8 mouse cellular contexts compared by ENCODE assay signal in the genomic region with DNA sequence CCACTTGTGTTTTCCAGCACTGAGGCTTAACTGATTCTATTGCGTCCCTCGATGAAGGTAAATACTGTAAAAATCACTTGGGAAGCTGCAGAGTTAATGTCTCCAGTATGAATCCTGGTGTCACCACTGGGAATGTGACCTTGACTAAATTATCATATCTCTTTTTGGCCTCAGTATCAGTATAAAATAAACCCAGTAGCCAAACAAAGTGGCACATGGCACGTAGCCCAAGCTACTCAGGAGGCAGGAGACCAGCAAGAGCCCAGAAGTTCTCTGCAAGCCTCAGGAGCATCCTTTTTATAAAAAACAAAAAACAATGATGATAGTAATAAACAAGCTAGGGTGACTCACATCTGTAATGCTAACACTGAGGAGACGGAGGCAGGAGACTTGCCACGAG. TPM values are rescaled to one million over a fixed set of nuclear protein-coding genes. Genes with fewer than 3 reads are reported as not detected.
DNase-seq lines count a peak whose midpoint lies in the region; ATAC-seq lines count a peak whose summit lies in the region.

No protein-coding gene starts in this region.

- no peaks in the 10 kb centered on the region for H3K36me3 ChIP-seq in neural tube, embryonic 12.5 days
- H3K36me3 ChIP-seq in hindbrain, embryonic 12.5 days = no peaks in the 10 kb centered on the region
- no peaks in the 10 kb centered on the region for H3K36me3 ChIP-seq in neural tube, embryonic 15.5 days

- H3K27ac ChIP-seq in neural tube, embryonic 12.5 days = no peak overlapping the region
- H3K27ac ChIP-seq in hindbrain, embryonic 12.5 days = peak overlapping the region; percentile 100
- peak overlapping the region; percentile 100 for H3K27ac ChIP-seq in neural tube, embryonic 15.5 days (replicated peaks)

- H3K27me3 ChIP-seq in neural tube, embryonic 12.5 days (replicated peaks) = no peaks in the 10 kb centered on the region
- no peaks in the 10 kb centered on the region for H3K27me3 ChIP-seq in hindbrain, embryonic 12.5 days
- no peaks in the 10 kb centered on the region for H3K27me3 ChIP-seq in neural tube, embryonic 15.5 days (replicated peaks)

- H3K4me2 ChIP-seq in neural tube, embryonic 12.5 days (replicated peaks) = peak overlapping the region; percentile 78; the same call in 1 of the 2 replicates
- 0 out of 2 replicates have a peak overlapping the region, but pooled peaks have one; percentile 78 for H3K4me2 ChIP-seq in hindbrain, embryonic 12.5 days (replicated peaks)
- H3K4me2 ChIP-seq in neural tube, embryonic 15.5 days = peak overlapping the region; percentile 74

- peaks cover 10% of the 10 kb centered on the region for H3K4me1 ChIP-seq in neural tube, embryonic 12.5 days
- H3K4me1 ChIP-seq in hindbrain, embryonic 12.5 days = peaks cover 14% of the 10 kb centered on the region
- H3K4me1 ChIP-seq in neural tube, embryonic 15.5 days = peaks cover 23% of the 10 kb centered on the region

- no peak overlapping the region for H3K4me3 ChIP-seq in neural tube, embryonic 12.5 days
- H3K4me3 ChIP-seq in hindbrain, embryonic 12.5 days = no peak overlapping the region
- no peak overlapping the region for H3K4me3 ChIP-seq in neural tube, embryonic 15.5 days (replicated peaks)

- H3K9ac ChIP-seq in neural tube, embryonic 12.5 days = no peak overlapping the region
- H3K9ac ChIP-seq in hindbrain, embryonic 12.5 days = 0 out of 2 replicates have a peak overlapping the region, but pooled peaks have one; percentile 92
- H3K9ac ChIP-seq in neural tube, embryonic 15.5 days (replicated peaks) = peak overlapping the region; percentile 34; the same call in 1 of the 2 replicates

- no peak for ATAC-seq in neural tube, embryonic 12.5 days (ENCODE audit: low FRiP score, low read depth)
- no peak for ATAC-seq in hindbrain, embryonic 12.5 days (ENCODE audit: low FRiP score)
- no peak for ATAC-seq in neural tube, embryonic 15.5 days (ENCODE audit: low FRiP score)

- WGBS in neural tube, embryonic 12.5 days = 72% methylated on average over 5 of the region's 5 CpGs
- 71% methylated on average over 5 of the region's 5 CpGs for WGBS in hindbrain, embryonic 12.5 days
- 55% methylated on average over 5 of the region's 5 CpGs for WGBS in neural tube, embryonic 15.5 days

- H3K9me3 ChIP-seq in neural tube, embryonic 12.5 days = no peaks in the 10 kb centered on the region
- H3K9me3 ChIP-seq in hindbrain, embryonic 12.5 days (replicated peaks) = no peaks in the 10 kb centered on the region
- no peaks in the 10 kb centered on the region for H3K9me3 ChIP-seq in neural tube, embryonic 15.5 days (replicated peaks)

- DNase-seq in adrenal gland, adult (ENCODE audit: inconsistent age in 2 of 2, low spot score in 1 of 2) = peak; percentile 56 to 78
- no peak for DNase-seq in adrenal gland, adult 18-20 months (ENCODE audit: low spot score in 2 of 2)
- DNase-seq in neural tube, embryonic 10.5 days (ENCODE audit: extremely low spot score, low spot score) = no peak
- no peak for DNase-seq in embryo, embryonic 9.5 days (ENCODE audit: extremely low spot score)
- DNase-seq in retina, embryonic 14.5 days (ENCODE audit: low spot score) = no peak

RNA-seq across cellular contexts. Expression of a gene that starts 0.7 kb away (rescaled TPM):
- total RNA-seq in adrenal gland, adult 18-20 months (2021) = 100 to 1,000 TPM; 185 to 188 TPM
- polyA plus RNA-seq in neural tube, embryonic 12.5 days (2016; fragmentation: Nextera tagmentation; extraction: Ambion mirVana) = 73.0 and 82.4 TPM in 2 replicates
- polyA plus RNA-seq in hindbrain, embryonic 12.5 days (2016; fragmentation: Nextera tagmentation; extraction: Ambion mirVana) = 77.8 and 85.6 TPM in 2 replicates
- 54.9 and 55.3 TPM in 2 replicates for polyA plus RNA-seq in neural tube, embryonic 15.5 days (2015; fragmentation: Nextera tagmentation; extraction: Ambion mirVana)

RNA-seq across cellular contexts. Expression of a gene that starts 45.4 kb away (rescaled TPM):
- 10 to 100 TPM; 30.8 to 42.7 TPM for total RNA-seq in adrenal gland, adult 18-20 months (2021)
- polyA plus RNA-seq in neural tube, embryonic 12.5 days (2016; fragmentation: Nextera tagmentation; extraction: Ambion mirVana) = 46.2 and 53.8 TPM in 2 replicates
- 57.5 and 58.5 TPM in 2 replicates for polyA plus RNA-seq in hindbrain, embryonic 12.5 days (2016; fragmentation: Nextera tagmentation; extraction: Ambion mirVana)
- polyA plus RNA-seq in neural tube, embryonic 15.5 days (2015; fragmentation: Nextera tagmentation; extraction: Ambion mirVana) = 45.5 and 53.7 TPM in 2 replicates

Comparison
In these comparisons a context has a peak if more than half of its experiments do, and no peak if none do; other contexts are left out.
1. DNase-seq: peak in adrenal gland, adult (2 of 2); none in adrenal gland, adult 18-20 months (0 of 2), neural tube, embryonic 10.5 days (single experiment), embryo, embryonic 9.5 days (single experiment) and retina, embryonic 14.5 days (single experiment).
2. Peak in every context shown above with its lines, with median percentiles within 50 percentile points of each other: H3K4me2 ChIP-seq.